Comparison of ENCODE assay signal across 7 mouse cellular contexts in the genomic region with DNA sequence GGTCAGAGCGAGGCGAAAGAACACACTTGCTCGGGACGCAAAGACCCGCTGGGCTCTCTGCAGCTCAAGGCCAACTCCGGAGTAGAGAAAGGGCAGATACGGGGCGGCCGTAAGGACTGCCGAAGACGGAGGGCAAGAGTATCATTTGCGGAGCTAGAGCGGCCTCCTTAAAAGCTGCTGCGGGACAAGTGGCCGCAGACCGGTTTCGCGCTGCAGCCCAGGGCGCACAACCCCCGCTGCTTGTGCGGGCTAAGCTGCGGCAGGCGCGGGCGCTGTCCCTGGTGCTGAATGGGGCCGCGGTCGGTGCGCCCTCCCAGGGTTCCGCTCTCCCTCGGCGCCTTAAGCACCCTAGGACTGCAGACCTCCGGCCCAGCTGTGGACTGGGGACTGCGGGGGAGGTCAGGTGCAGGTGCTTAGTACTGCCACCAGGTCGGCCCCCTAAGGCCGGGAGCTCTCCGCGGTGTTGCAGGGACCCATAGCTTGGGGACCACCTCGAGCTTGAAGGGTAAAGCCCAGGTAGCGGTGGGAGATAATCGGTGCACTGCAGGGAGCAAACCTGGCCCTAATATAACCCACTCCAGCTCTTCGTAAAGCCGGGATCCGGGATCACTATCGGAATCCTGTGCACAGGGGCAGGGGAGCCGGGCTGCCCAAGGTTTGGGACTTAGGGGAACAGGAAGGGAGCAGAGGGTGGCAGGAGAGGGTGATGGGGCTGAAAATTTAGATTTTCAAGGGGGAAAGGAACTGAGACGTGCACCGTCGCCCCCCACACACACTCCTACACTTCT. TPM values are rescaled to one million over a fixed set of nuclear protein-coding genes. Genes with fewer than 3 reads are reported as not detected.
A peak's percentile ranks its signal among the peaks of the same experiment; 100 is the strongest.
DNase-seq lines count a peak whose midpoint lies in the region; ATAC-seq lines count a peak whose summit lies in the region.

No protein-coding gene starts in this region.

- ATAC-seq in forebrain, embryonic 15.5 days (replicated peaks): peak; percentile 32
- peak; percentile 15; the same call in 1 of the 2 replicates for ATAC-seq in hindbrain, embryonic 11.5 days (ENCODE audit: low FRiP score)

- H3K4me1 ChIP-seq in forebrain, embryonic 15.5 days: peaks cover 48% of the 10 kb centered on the region
- no peaks in the 10 kb centered on the region; the same call in 1 of the 2 replicates for H3K4me1 ChIP-seq in hindbrain, embryonic 11.5 days (replicated peaks; ENCODE audit: control insufficient read depth, insufficient read depth, low read length)

- peak overlapping the region; percentile 70 for H3K9ac ChIP-seq in forebrain, embryonic 15.5 days (replicated peaks)
- peak overlapping the region; percentile 71 for H3K9ac ChIP-seq in hindbrain, embryonic 11.5 days (ENCODE audit: low read depth, low read length)

- peak; percentile 67 for DNase-seq in adrenal gland, adult 2 months
- DNase-seq in cerebellum, adult 18-20 months: peak; percentile 25 to 60
- peak; percentile 81 for DNase-seq in hindbrain, embryonic 11.5 days (ENCODE audit: low spot score)
- peak; percentile 33 to 34 for DNase-seq in left cerebral cortex, adult 8-10 months (ENCODE audit: low spot score in 2 of 2)
- peak; percentile 78 for DNase-seq in mesoderm, embryonic 11.5 days (ENCODE audit: low read depth, low spot score)
- DNase-seq in splenic B cell, adult 2 months (ENCODE audit: low read depth, low spot score): peak; percentile 17

- peak overlapping the region; percentile 84 for H3K27ac ChIP-seq in forebrain, embryonic 15.5 days (replicated peaks)
- H3K27ac ChIP-seq in hindbrain, embryonic 11.5 days (ENCODE audit: low read depth, low read length): peak overlapping the region; percentile 91

- under 1% methylated on average over 48 of the region's 49 CpGs for WGBS in forebrain, embryonic 15.5 days
- WGBS in hindbrain, embryonic 11.5 days: under 1% methylated on average over 49 of the region's 49 CpGs

- peak overlapping the region; percentile 74 for H3K4me3 ChIP-seq in forebrain, embryonic 15.5 days
- H3K4me3 ChIP-seq in hindbrain, embryonic 11.5 days (ENCODE audit: low read depth, low read length): peak overlapping the region; percentile 61

- no peaks in the 10 kb centered on the region for H3K36me3 ChIP-seq in forebrain, embryonic 15.5 days
- no peaks in the 10 kb centered on the region for H3K36me3 ChIP-seq in hindbrain, embryonic 11.5 days (ENCODE audit: control insufficient read depth, insufficient read depth, low read length)
- no peaks in the 10 kb centered on the region for H3K36me3 ChIP-seq in splenic B cell, adult 2 months (ENCODE audit: control insufficient read depth, insufficient read depth, low read length, poor library complexity, severe bottlenecking)

- no peaks in the 10 kb centered on the region for H3K9me3 ChIP-seq in forebrain, embryonic 15.5 days
- no peaks in the 10 kb centered on the region for H3K9me3 ChIP-seq in hindbrain, embryonic 11.5 days (ENCODE audit: control insufficient read depth, low read length)

- H3K4me2 ChIP-seq in forebrain, embryonic 15.5 days (replicated peaks): peak overlapping the region; percentile 84
- H3K4me2 ChIP-seq in hindbrain, embryonic 11.5 days (replicated peaks; ENCODE audit: low read depth, low read length): peak overlapping the region; percentile 88

- 0 out of 2 replicates have a peak, but pooled peaks cover 9% of the 10 kb centered on the region for H3K27me3 ChIP-seq in forebrain, embryonic 15.5 days
- H3K27me3 ChIP-seq in hindbrain, embryonic 11.5 days (ENCODE audit: control insufficient read depth, insufficient read depth, low read length): peaks cover 7% of the 10 kb centered on the region
- no peaks in the 10 kb centered on the region; the same call in 1 of the 2 replicates for H3K27me3 ChIP-seq in splenic B cell, adult 2 months (ENCODE audit: control insufficient read depth, insufficient read depth, low read length, poor library complexity, severe bottlenecking)

RNA-seq across cellular contexts. Expression of a gene that starts 1.4 kb away (rescaled TPM):
- not detected for total RNA-seq in adrenal gland, adult 2 months (2021)
- polyA plus RNA-seq in adrenal gland, adult 2 months (2012; rRNA removed): not detected in 2 replicates
- 26.1 and 26.8 TPM in 2 replicates for polyA plus RNA-seq in forebrain, embryonic 15.5 days (2015; fragmentation: Nextera tagmentation; extraction: Ambion mirVana)
- 44.6 and 46.3 TPM in 2 replicates for polyA plus RNA-seq in hindbrain, embryonic 11.5 days (2014; fragmentation: Nextera tagmentation; extraction: Ambion mirVana)
- total RNA-seq in left cerebral cortex, adult 8-10 months (2022): 10 to 100 TPM; 75.8 to 85.0 (median 76.6) TPM

Comparison
In these comparisons a context has a peak if more than half of its experiments do, and no peak if none do; other contexts are left out.
1. Peak in every context shown above with its lines: DNase-seq, ATAC-seq, H3K4me3 ChIP-seq and H3K27ac ChIP-seq.
2. DNase-seq: peak in every context shown above with its lines; median percentile 81 in hindbrain, embryonic 11.5 days; 78 in mesoderm, embryonic 11.5 days; 67 in adrenal gland, adult 2 months; 42 in cerebellum, adult 18-20 months; 34 in left cerebral cortex, adult 8-10 months; 17 in splenic B cell, adult 2 months.
3. RNA of a gene that starts 1.4 kb away (polyA plus RNA-seq): 44.6 to 46.3 TPM in hindbrain, embryonic 11.5 days and 26.1 to 26.8 TPM in forebrain, embryonic 15.5 days; not detected in adrenal gland, adult 2 months; every median in the first group is over 10 times any median in the second.